Mouse (Mus musculus): ENCODE measurements around the gene Mdc1. TPM values are rescaled to one million over a fixed set of nuclear protein-coding genes. Genes with fewer than 3 reads are reported as not detected.
A peak's percentile ranks its signal among the peaks of the same experiment; 100 is the strongest.
"Not testable (repeated sequence)": the region's sequence is repeated elsewhere in the genome, so short reads cannot be mapped to it uniquely, and the experiment has no call there.

Mdc1 gene
- total and polyA plus RNA-seq, 3 experiments, result 5.9 to 20.8 (median 15.4) TPM

DNA sequence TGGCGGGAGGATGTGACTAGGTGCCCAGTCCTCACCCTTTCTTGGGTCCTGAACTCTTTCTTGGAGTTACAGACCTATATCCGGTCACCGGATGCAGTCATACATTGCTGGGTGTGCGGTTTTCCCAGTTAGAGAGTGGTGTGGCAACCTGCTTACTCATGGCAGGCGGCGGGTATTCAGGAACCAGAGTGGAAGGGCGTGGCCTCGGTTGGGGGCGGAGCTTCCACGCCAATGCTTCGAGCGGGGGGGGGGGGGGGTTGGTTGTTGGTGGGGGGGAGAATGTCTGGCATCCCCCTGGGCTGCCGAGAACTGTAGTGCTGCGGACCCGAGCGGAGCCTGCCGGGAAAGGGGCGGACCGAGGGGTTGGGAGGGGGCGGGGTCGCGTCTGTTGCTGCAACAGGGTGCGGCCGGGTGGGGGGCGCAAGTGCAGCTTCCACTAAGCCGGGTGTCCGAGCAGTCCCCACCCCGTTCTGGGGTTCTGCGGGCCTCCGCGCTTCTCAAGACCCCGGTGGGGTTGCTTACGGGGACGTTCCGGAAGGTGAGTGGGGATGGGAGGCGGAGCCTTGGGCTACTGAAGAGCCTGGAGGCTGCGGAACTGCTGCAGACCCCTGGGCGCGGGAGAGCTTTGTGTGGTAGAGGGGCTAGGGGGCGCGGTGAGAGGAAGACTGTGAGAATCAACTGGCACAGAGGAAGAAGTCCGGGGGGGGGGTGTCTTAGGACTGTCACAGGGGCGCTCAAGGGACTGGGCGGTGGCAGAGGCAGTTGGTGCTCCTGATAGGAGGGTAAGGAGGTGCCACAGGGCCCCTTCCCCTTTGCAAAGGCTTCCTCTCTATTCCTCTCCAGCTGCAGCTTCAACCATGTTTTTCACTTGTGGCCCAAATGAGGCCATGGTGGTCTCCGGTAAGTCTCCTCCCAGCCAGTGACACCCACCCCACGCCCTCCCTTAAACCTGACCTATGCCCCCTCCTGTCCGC is 18.1 kb upstream of the Mdc1 start, which contains the start of gene Flot1:
Gene Flot1 (plus strand): TSS at position 267 of the 974 bp plus-strand sequence.
- DNase-seq, result peak; percentile 91

GRCm38 (mm10) chr17:35824402-35824801 is 16.9 kb upstream of the Mdc1 start:
- DNase-seq, result peak; percentile 55

DNA sequence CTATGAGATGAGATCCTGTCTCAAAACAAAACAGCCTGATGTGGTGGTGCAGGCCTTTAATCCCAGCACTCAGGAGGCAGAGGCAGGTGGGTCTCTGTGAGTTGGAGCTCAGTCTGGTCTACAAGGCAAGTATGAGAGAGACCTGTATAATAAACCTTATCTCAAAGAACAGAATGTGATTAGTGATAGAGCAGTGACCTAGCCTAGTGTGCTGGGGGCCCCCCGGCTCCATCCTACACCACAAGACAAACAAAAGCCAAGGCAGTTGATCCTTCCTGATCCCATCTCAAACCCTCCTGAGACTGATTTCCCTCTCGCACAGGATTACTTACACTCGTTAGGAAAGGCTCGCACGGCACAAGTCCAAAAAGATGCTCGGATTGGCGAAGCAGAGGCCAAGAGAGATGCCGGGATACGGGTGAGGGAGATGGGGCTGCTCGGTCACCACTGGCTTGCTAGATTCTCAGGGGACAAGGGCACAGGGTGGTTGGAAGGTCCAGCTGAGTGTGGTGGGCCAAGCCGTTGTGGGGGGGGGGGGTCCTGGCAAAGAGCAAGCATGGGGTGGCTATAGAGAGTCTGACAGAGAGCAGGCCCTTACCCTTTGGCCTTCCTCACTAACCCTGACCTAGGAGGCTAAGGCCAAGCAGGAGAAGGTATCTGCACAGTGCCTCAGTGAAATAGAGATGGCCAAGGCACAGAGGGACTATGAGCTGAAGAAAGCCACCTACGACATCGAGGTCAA is 16.0 kb upstream of the Mdc1 start:
- DNase-seq, result no peak

- peak; percentile 92 for DNase-seq
These were observed 11.6 kb upstream of the Mdc1 start for GRCm38 (mm10) chr17:35829737-35830136.

- no peak for DNase-seq
These were observed 8.7 kb upstream of the Mdc1 start for GRCm38 (mm10) chr17:35832400-35833238.

DNA sequence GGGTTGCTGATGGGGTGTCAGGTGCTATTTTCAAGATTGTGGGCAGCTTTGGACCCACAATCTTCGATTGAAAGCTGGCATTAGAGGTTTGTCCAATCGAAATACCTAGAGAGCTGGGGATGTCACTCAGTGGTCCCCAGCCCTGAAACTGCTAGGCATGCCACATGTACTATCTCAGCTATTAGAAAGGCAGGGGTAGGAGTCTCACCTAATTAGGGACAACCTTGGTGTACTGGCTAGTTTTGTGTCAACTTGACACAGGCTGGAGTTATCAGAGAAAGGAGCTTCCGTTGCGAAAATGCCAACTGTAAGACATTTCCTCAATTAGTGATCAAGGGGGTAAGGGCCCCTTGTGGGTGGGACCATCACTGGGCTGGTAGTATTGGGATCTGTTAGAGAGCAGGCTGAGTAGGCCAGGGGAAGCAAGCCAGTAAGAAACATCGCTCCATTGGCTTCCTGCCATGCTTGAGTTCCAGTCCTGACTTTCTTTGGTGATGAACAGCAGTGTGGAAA is 8.0 kb upstream of the Mdc1 start:
- no peak for DNase-seq

- DNase-seq, result no peak
These were observed 7.4 kb upstream of the Mdc1 start for GRCm38 (mm10) chr17:35833894-35834293.

- no peak for DNase-seq
These were observed 6.5 kb upstream of the Mdc1 start for GRCm38 (mm10) chr17:35834696-35835422.

GRCm38 (mm10) chr17:35835424-35836140 is 5.7 kb upstream of the Mdc1 start:
- no peak for DNase-seq

GRCm38 (mm10) chr17:35836178-35836965 is 4.9 kb upstream of the Mdc1 start:
- DNase-seq, result peak; percentile 81

GRCm38 (mm10) chr17:35836991-35837422 is 4.3 kb upstream of the Mdc1 start:
- peak; percentile 90 for DNase-seq

DNA sequence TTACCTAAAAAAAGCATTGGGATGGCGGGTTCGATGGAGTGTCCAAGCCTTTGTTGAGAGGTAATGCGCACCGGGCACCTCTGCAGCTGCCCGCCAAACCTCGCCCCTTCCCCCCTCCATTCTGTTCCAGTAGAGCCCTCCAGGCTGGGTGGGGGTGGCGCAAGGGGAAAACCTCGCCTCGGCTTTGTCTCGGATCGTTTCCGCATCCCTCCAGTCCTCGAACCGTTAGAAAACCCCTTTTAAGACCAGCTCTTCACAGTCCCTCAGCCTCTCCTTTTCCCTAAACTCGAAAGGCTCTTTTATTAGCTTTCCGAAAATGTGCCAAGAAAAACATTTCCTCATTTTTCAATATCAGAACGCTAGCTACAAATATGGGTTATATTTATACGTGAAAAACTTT is 3.8 kb upstream of the Mdc1 start:
- DNase-seq, result peak; percentile 64

DNA sequence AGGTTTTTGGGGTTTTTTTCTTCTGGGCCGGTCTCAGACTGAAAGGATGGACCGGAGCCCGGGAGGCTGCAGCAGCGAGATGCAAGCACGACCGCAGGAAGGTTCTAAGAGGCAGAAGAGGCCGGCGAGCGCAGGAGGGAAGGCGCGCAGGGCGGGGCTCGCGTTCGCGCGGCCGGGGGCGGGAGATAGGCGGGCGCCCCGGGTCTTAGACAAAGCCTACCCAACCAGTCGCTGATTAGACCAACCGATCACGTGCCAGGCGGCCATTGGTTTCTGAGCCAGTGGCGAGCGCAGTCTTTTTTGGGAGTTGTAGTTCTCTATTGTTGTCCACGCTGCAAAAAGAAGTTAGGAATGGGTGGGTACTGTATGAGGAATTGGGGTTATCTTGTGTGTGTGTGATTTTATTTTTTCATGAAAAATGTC is 3.2 kb upstream of the Mdc1 start, which contains the start of gene Tubb5:
Gene Tubb5 (minus strand): TSS at position 185 of the 423 bp plus-strand sequence.
- peak; percentile 97 for DNase-seq

- no peak for DNase-seq
These were observed 2.7 kb upstream of the Mdc1 start for GRCm38 (mm10) chr17:35838570-35838969.

DNA sequence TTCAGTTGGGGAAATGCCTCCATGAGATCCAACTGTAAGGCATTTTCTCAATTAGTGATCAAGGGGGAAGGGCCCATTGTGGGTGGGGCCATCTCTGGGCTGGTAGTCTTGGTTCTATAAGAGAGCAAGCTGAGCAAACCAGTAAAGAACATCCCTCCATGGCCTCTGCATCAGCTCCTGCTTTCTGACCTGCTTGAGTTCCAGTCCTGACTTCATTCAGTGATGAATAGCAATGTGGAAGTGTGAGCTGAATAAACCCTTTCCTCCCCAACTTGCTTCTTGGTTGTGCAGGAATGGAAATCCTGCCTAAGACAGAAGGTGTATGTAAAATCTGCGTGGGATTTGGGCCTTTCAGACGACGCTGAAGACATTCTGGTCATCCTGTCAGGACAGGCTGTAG is 2.3 kb upstream of the Mdc1 start:
- DNase-seq, result not testable (repeated sequence)

- no peak for DNase-seq
These were observed 754 bp upstream of the Mdc1 start for GRCm38 (mm10) chr17:35840561-35840960.

DNA sequence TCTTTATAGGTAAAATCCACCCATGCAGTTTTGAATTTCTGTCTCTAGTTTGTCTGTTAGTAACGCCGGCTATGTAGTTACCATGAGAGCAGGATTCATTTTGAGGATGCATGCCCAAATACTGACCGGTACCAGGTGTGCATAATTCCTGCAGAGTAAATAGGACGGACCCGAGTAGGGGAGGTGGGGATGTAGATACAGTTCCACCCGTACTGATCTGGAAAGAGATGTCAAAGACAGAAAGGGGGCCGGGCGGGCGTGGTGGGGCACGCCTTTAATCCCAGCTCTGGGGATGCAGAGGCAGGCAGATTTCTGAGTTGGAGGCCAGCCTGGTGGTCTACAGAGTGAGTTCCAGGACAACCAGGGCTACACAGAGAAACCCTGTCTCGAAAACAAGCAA is 691 bp downstream of the Mdc1 start:
- no peak for DNase-seq

GRCm38 (mm10) chr17:35843514-35843913 is 2.2 kb downstream of the Mdc1 start:
- DNase-seq, result no peak

- no peak for DNase-seq
These were observed 6.8 kb downstream of the Mdc1 start for GRCm38 (mm10) chr17:35848112-35848511.
